Mouse (Mus musculus) frontal cortex, postnatal 36 days (tissue): ENCODE measurements at regions not wholly inside any gene's neighbourhood (a gene's known extent, or its start where the extent isn't known, plus 50 kb on each side); places are given as distances from the start of the nearest gene placed in this dataset.

ENCODE experiments used
- DNase-seq, 2 experiments: peaks; one replicate each; pipeline ENCODE4 v3.0.0; 2022; ENCODE audit warnings: low spot score in 2 of 2

GRCm38 (mm10) chr14:80789131-80789530 is 805.2 kb downstream of the Olfm4 start:
- DNase-seq: peak; percentile 6 to 43

DNA sequence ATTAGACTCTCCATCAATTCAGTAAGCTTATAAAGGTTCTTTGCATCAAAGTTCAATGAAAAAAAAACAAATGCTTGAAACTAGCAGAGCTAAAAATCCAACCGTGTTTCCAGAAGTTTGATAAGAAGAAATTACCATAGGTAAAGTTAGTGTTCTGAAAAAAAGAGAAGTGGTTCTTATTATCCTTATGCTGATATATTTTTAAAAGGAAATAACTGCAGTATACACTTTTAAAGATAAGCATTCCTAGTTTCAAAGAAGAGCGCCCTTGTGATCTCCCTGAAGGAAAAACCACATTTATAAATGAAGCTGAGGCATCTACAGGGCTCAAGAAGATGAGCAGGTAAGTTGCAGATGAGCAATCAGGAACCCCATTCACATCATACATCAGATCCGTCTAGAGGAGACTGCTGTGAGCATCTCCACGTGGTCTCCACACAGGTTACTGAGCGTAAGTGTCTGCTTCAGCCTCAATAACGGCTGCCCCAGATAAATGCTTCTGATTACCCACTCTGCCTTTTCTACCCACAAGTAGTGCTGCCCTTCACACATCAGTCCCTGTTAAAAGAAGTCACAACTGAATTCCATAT is 815.6 kb downstream of the Olfm4 start:
- no peak for DNase-seq

DNA sequence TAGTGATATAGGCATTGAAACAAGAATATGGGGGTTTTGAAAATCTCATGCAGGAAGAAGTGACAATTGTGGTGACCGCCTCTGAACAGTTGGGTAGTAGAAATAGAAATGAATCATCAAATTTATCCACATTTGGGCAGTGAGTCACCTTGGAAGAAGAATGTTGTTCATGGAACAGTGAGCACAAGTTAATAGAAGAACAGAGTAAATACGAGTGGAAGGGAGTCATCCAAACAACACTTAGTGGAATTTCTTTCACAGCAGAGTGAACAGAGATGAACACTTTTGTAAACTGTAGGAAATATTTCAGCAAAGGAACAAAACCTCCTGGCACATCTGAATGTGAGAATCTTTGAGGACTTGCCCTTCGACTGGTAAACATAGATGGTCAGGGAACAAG is 846.6 kb downstream of the Olfm4 start:
- no peak for DNase-seq

GRCm38 (mm10) chr14:80844550-80844949 is 860.7 kb downstream of the Olfm4 start:
- no peak for DNase-seq

DNA sequence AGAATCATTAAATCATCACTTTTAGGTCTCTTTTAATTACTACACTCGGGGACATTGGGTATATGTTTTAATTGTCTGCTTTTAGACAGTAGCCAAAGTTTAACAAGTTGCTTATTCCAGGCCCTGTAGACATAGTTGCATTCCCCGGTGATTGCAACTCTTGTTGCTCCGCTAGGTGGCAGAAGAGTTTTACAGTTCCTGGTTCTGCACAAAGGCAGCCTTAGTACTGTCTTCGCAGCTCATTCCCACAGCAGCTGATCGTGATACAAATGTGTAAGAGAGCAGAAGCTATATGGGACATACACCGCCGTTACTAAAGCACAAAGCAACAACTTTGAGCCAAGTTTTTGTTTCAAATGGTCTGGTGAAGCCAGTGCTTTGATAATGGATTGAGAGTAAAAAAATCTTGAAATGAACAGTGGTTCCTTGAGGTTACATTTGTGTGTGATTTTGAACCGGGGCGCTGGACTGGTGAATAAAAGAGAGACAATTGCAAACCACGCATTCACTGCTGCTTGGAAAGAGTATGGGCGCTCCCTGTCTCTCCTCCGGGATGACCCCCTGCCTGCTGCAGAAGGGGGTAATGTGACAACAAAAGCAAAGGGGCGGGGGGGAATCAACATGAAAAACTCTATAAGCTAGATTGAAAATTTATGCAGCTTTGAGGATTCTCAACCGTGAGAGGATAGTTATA is 861.8 kb downstream of the Olfm4 start:
- DNase-seq: peak; percentile 83 to 94

- no peak for DNase-seq
These were observed 862.7 kb downstream of the Olfm4 start for GRCm38 (mm10) chr14:80846420-80847083.
